Mouse (Mus musculus) lung, adult 2 months (tissue): Measurements from ENCODE around the gene Ereg. TPM values are rescaled to one million over a fixed set of nuclear protein-coding genes. Genes with fewer than 3 reads are reported as not detected.

Experiments used
- DNase-seq: peaks from one replicate; pipeline ENCODE4 v3.0.0; 2022
- H3K4me1 ChIP-seq: fragments of 200-500 bp; 2 replicates; pipeline ENCODE4 v1.6.1; 2011; ENCODE audit warnings: low read length; ENCODE audit not compliant: control insufficient read depth, insufficient read depth
- H3K4me3 ChIP-seq: fragments of 200-500 bp; replicated peaks from 2 replicates; pipeline ENCODE3; 2011; ENCODE audit warnings: low read depth, mild to moderate bottlenecking, control low read depth, low read length; ENCODE audit errors: extremely low read depth
- CTCF ChIP-seq: fragments of 200-500 bp; IDR thresholded peaks from 2 replicates; pipeline ENCODE4 v1.5.1; 2011; ENCODE audit warnings: mild to moderate bottlenecking, low read length, control low read depth; ENCODE audit not compliant: insufficient read depth
- POLR2A ChIP-seq: fragments of 200-500 bp; IDR thresholded peaks from 2 replicates; pipeline ENCODE4 v1.6.1; 2011; ENCODE audit warnings: low read depth, mild to moderate bottlenecking, control low read depth, low read length, borderline replicate concordance; ENCODE audit errors: extremely low read depth
- WGBS: fragments of 180-500 bp; shearing (Covaris S2); methylation state at CpG from one replicate; pipeline ENCODE4 v1.1.7; 2018; 5-methylcytosine and 5-hydroxymethylcytosine counted together
- polyA plus RNA-seq: library from polyadenylated mRNA; depleted of rRNA; stranded (reverse); fragments of >200 nt; gene quantifications from 2 replicates; pipeline ENCODE4 v1.2.3, GENCODE M21; 2012

The Ereg gene
- polyA plus RNA-seq, 1 experiment, result 1.2 TPM

- H3K4me3 ChIP-seq, result no peak overlapping the region
- DNase-seq, result no peak
- 62% methylated on average over 7 of the region's 7 CpGs for WGBS
- H3K4me1 ChIP-seq, result no peaks in the 10 kb centered on the region
- TF ChIP-seq POLR2A (no peak), CTCF (no peak)
Measured at GRCm38 (mm10) chr5:91103943-91104665, 29.7 kb downstream of the Ereg start.

DNA sequence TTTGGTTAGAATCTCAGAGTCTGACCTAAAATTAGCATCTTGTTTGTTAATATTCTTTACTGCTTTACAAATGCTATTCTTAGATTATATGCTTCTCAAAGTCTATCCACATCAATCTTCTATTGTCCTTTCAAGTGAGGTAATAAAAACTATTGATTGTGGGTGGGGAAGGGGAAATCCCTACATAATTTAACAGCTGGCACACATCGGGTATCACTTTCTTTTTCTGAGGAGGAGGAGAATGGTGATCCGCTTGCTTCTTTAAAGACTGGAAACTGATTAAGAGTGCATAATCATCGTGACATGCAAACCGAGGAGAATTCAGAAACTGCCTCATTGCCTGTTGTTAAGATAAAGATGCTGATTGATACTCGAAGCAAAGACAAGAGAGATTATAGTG lies 31.8 kb downstream of the Ereg start:
- no peak for TF ChIP-seq POLR2A
- no peak for TF ChIP-seq CTCF
- Histone ChIP-seq H3K4me3 (no peak overlapping the region), H3K4me1 (no peaks in the 10 kb centered on the region)
- WGBS, result 56% methylated on average over 5 of the region's 5 CpGs
- DNase-seq, result no peak

DNA sequence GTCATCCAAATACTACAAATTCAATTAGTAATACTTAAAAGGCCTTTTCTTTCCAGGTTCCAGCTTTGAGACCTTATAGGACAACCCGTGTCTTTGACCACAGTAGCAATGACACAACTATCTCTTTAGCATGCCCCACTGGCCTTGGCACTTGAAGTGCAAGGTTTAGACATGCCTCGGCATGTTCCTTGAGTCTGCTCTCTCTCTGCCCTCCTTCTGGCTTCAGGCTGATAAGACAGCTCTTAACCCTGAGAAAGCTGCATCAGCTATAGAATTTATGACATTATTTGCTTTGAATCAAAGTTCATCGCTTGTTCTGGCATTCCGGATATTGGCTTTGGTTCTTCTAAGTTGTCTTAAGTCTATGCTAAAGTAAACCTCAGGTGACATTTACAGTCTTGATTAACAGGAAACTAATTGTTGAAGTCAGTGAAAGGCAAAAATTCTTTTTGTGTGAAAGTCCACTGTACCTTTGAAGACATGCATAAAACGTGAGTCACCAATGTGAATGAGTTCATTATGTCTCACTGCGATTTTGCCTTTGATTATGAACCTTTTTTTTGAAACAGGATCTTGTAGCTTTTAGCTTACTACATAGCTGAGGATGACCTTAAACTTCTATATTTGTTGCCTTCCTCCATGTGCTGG lies 35.7 kb downstream of the Ereg start:
- no peak overlapping the region for H3K4me3 ChIP-seq
- no peak for DNase-seq
- TF ChIP-seq POLR2A (no peak), CTCF (no peak)
- WGBS, result 74% methylated on average over 6 of the region's 6 CpGs
- H3K4me1 ChIP-seq, result no peaks in the 10 kb centered on the region

DNA sequence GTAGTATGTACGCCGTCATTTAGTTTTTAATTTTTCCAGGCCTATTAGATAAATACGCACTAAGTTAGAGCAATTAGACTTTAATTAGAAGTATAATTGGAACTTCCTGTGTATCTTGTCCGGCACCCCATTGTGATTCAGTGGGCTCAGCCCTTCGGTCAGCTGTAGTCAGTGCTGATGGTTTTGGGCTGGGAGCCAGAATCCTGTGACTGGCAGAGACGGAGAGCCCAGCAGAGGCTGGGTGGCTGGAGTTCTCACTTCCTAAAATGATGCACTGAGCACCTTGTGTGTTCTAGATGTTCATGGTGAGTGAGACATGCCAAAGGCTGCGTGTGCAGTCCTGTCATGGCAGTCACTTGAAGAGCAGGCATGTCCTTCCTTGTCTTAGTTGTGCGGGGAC lies 36.6 kb downstream of the Ereg start:
- 76% methylated on average over 8 of the region's 8 CpGs for WGBS

GRCm38 (mm10) chr5:91113967-91114366 lies 39.5 kb downstream of the Ereg start:
- no peak for DNase-seq
- TF ChIP-seq POLR2A (no peak), CTCF (no peak)
- 74% methylated on average over 2 of the region's 2 CpGs for WGBS
- H3K4me1 ChIP-seq, result no peaks in the 10 kb centered on the region
- no peak overlapping the region for H3K4me3 ChIP-seq

More for the DNA sequence above, 36.6 kb downstream of the Ereg start:
- TF ChIP-seq POLR2A (no peak), CTCF (no peak)
- DNase-seq, result no peak
- Histone ChIP-seq H3K4me3 (no peak overlapping the region), H3K4me1 (no peaks in the 10 kb centered on the region)

GRCm38 (mm10) chr5:91114574-91114973 lies 40.2 kb downstream of the Ereg start:
- no peaks in the 10 kb centered on the region for H3K4me1 ChIP-seq
- 74% methylated on average over 1 of the region's 1 CpGs for WGBS

GRCm38 (mm10) chr5:91118618-91119017 lies 44.2 kb downstream of the Ereg start:
- no peaks in the 10 kb centered on the region for H3K4me1 ChIP-seq
- no peak for DNase-seq
- no peak overlapping the region for H3K4me3 ChIP-seq
- TF ChIP-seq CTCF, result no peak
- TF ChIP-seq POLR2A, result no peak

More at GRCm38 (mm10) chr5:91114574-91114973, 40.2 kb downstream of the Ereg start:
- no peak overlapping the region for H3K4me3 ChIP-seq
- no peak for DNase-seq
- TF ChIP-seq CTCF (no peak), POLR2A (no peak)

DNA sequence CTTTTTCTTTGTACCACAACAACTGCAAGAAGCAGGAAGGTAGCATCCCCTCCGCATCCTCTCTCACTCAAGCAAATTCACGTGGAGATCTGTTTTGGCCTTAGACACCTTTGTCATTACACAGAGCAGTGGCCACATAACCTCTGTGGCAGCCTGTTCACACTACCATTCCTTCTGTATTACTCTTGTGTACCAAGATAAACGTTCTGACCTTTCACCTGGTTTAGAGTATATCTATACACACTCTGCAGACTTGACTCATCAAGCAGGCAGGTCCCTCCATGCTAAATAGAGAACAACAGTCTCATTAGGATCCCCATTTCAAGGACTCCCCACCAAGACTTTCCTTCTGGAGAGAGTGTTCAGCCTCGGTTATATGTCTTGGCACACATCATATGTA lies 49.0 kb downstream of the Ereg start:
- Histone ChIP-seq H3K4me3 (no peak overlapping the region), H3K4me1 (no peaks in the 10 kb centered on the region)
- WGBS, result 61% methylated on average over 4 of the region's 4 CpGs
- no peak for DNase-seq
- TF ChIP-seq POLR2A (no peak), CTCF (no peak)

DNA sequence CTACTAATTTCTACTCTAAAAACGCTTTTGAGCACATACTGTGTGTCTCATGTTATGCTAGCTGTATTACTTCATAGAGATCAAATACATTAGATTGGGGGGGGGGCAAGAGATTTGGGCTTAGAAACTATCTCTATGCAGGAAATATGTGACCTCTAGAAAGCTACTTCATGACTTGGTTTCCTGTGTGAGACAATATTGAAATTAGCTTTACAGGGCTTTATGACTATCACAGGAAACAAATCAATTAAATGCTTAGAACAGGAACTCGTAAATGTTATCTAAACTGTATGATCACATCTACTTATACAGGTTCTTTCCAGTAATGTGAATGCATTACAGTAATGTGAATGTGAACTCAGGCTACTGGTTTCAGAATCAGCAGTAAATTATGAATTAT lies 49.7 kb downstream of the Ereg start:
- Histone ChIP-seq H3K4me1 (no peaks in the 10 kb centered on the region), H3K4me3 (no peak overlapping the region)
- no peak for DNase-seq
- no peak for TF ChIP-seq POLR2A
- TF ChIP-seq CTCF, result no peak
- 56% methylated on average over 2 of the region's 2 CpGs for WGBS

- DNase-seq, result no peak
- 52% methylated on average over 1 of the region's 1 CpGs for WGBS
- TF ChIP-seq CTCF (no peak), POLR2A (no peak)
- no peaks in the 10 kb centered on the region for H3K4me1 ChIP-seq
- H3K4me3 ChIP-seq, result no peak overlapping the region
Measured at GRCm38 (mm10) chr5:91126623-91127022, 52.2 kb downstream of the Ereg start.
